Mouse (Mus musculus): ENCODE measurements at regions not wholly inside any gene's neighbourhood (a gene's known extent, or its start where the extent isn't known, plus 50 kb on each side); places are given as distances from the start of the nearest gene placed in this dataset.

GRCm38 (mm10) chr1:125307223-125307622, 128.3 kb downstream of the Actr3 start:
- DNase-seq (ENCODE audit: low read depth, low spot score), result no peak

- DNase-seq (ENCODE audit: low read depth, low spot score), result no peak
These were observed 136.9 kb downstream of the Actr3 start for GRCm38 (mm10) chr1:125298520-125299090.

- no peak for DNase-seq (ENCODE audit: low read depth, low spot score)
These were observed 139.9 kb downstream of the Actr3 start for GRCm38 (mm10) chr1:125295646-125296045.

DNA sequence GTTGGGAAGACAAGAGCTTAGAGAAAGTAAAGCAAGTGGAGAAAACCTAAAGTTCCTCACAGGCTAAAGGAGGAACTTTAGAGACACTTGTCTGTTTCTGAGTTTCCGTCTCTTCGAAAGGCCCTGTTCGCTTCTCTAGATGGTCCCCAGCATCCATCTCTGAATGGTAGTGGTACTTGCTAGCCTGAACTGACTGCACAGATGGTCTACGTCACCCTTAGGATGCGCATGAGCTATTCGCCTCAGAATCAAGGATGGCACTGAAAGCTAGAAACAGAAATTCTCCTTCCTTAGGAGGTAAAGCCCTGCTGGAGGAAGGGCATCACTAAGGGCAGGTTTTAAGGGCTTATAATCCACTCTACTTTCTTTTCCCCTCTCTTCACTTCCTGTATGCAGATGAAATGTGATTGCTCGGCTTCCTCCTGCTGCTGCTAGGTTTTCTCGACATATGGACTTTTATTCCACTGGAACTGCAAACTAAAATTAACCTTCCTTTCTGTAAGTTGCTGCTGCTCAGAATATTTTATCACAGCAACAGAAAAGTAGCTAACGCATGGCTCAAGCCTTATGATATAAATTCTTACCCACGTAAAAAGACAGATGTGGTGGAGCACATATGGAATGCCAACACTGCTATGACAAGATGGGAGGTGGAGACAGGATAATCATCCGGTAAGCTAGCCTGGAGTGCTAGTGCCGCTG, 145.1 kb downstream of the Actr3 start:
- DNase-seq (ENCODE audit: low read depth, low spot score), result no peak

GRCm38 (mm10) chr1:125286347-125286746, 149.2 kb downstream of the Actr3 start:
- DNase-seq (ENCODE audit: low read depth, low spot score), result no peak

GRCm38 (mm10) chr1:125284693-125285092, 150.8 kb downstream of the Actr3 start:
- DNase-seq (ENCODE audit: low read depth, low spot score), result no peak

DNA sequence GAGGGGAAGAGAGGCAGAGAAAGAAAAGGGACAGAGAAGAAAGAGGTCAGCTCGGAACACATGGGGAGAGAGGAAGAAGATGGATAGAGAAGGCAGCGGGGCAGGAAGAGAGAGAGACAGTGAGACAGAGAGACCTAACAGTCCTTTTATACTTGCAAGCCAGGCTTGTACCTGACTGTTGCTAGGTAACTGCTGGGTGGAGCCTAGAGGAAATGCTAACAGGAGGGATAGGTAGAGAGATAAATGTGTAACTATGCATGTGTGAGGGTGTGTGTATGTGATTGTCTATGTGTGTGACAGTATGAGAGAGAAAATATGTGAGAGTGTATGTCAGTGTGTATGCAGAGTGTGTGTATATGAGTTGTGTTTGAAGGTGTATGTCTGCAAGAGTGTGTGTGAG, 161.8 kb downstream of the Actr3 start:
- no peak for DNase-seq (ENCODE audit: low read depth, low spot score)

GRCm38 (mm10) chr1:125263684-125264083, 171.8 kb downstream of the Actr3 start:
- no peak for DNase-seq (ENCODE audit: low read depth, low spot score)

GRCm38 (mm10) chr1:125263068-125263467, 172.5 kb downstream of the Actr3 start:
- no peak for DNase-seq (ENCODE audit: low read depth, low spot score)

GRCm38 (mm10) chr1:125242345-125242744, 193.2 kb downstream of the Actr3 start:
- no peak for DNase-seq (ENCODE audit: low read depth, low spot score)

- DNase-seq (ENCODE audit: low read depth, low spot score), result no peak
These were observed 193.8 kb downstream of the Actr3 start for GRCm38 (mm10) chr1:125241717-125242116.

- no peak for DNase-seq (ENCODE audit: low read depth, low spot score)
These were observed 197.9 kb downstream of the Actr3 start for GRCm38 (mm10) chr1:125237595-125237988.

DNA sequence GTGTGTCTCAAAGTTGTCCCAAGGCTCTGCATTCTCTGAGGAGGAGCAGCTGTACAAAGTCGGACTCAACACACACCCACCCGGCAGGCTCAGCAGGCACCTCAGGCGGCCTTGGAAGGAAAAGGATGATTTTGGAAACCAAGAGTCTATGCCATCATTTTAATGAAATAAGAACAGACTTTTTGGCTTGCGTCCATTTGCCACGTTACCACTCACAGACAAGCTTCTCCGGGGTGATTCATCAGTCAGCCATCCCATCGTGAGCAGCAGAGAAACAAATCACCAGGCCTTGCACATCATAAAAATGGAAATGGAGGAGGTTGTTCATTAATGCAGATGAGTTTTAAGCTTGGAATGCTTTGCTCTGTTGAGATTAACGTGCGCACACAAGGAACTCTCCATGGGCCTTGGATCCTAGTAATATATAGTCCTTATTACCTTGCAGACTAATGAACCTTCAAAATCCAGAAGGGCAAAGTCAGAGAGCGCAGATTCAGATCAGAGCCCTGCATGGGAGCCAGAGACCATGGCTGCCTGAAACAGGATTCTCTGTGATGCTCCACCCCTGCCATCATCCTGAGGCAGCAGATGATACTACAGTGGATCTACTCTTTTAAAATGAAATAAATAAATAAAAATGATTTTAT, 198.5 kb downstream of the Actr3 start:
- DNase-seq (ENCODE audit: low read depth, low spot score), result no peak

DNA sequence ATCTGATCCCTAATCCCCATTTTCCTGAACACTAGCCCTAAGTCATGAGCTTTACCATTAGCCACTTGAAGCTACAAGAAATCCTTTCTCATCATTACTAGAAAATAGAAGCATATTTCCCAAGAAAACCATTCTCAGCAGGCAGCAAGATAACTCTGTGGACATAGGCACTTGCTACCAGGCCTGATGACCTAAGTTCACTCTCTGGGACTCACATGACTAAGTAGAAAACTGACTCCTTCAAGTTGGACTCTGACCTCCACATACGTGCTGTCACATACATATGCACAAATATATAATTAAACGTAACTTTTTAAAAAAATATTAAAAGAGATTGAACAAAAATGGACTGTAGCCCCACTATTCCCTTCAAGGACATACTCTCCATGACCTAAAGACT, 200.8 kb downstream of the Actr3 start:
- DNase-seq (ENCODE audit: low read depth, low spot score), result no peak

DNA sequence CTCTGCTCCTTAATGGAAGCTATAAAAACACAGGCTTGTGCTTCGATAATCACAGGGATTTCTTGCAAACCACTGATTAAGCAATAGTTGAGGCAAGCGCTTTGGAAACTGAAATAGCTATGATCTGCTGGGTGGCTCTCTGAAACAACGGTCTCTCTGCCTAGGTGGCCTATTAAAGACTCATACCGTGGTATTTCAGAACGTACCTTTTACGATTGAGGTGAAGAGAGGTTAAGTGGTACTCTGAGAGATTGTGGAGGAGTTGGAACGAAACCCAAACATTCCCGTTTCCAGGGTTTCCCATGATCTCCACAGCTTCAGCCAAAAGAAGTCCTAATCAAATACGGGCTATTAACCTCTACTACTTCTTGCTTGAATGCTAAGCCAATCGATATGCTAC, 212.2 kb downstream of the Actr3 start:
- DNase-seq (ENCODE audit: low read depth, low spot score), result no peak

GRCm38 (mm10) chr1:125216192-125216591, 219.3 kb downstream of the Actr3 start:
- DNase-seq (ENCODE audit: low read depth, low spot score), result no peak

DNA sequence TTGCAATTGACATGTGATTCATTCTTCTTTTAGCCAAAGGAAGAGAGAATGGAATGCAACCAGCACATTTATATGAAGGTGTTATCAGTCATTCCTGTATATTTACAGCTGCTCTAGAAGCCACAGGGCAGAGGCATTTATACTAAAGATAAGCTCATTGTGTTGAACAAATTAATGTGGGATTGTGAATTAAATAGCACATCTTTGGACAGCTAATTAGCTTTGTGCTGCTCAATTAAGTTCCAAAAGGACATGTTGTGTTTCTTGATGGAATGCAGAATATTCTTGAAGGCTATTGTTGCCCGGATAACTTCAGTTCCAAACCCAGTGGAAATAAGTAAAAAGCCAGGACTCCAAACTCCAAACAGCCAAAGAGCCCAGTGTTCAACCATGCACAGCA, 248.4 kb downstream of the Actr3 start:
- no peak for DNase-seq (ENCODE audit: low read depth, low spot score)

DNA sequence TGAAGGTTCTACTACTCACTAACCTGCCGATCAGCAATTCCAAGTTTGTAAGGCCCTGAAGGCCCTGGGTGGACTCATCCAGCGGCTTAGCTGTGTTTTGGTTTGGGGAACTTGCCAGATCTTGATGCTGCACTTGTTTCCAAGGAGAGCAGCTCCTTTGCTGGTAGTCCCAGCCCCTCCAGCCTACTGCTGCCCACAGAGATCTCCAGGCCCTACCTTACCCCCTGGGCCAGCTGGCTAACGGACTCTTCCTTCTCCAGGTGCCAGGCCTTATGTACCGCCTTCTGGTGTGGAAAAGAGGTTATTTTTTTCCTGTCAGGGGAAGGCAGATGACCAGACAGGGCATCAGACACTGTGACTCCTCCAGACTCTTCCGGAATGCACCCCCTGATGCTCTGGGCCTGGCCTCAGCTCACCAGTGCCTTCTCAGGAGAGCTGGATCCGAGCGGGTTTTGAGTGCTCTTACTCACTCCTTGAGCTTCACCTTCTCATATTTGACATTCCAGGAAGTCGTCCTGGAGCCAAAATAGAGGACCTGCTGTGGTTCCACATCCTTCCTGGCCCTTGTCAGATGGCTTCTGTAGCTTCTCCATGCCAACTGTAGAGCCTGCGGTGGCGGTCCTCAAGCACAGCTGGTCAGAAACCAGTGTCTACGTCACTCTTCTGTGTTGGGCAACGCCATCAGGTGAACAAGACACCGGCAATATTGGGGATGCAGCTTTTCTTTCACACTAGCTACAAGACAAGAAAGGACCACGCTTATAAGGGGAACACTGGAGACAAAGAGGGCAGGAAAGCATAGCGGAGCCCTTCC, 259.2 kb downstream of the Actr3 start:
- no peak for DNase-seq (ENCODE audit: low read depth, low spot score)

DNA sequence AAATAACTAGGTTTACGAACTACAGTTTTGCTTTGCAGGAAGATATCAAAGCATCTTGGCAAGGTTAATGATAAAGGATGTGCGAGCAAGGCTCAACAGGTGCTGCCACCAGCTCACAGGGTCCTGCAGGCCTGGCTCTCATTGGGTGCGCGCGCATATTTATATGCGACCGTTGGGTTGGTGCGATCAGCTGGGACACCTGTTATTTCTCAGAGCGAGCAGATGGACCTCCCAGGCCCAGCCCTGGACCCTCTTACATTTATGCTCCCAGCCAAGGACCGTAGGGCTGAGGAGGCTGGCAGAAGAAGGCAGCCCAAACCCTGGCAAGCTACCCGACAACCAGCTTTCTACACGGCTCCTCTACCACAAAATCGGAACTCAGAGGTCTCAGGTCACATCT, 260.8 kb downstream of the Actr3 start:
- DNase-seq (ENCODE audit: low read depth, low spot score), result no peak

- DNase-seq (ENCODE audit: low read depth, low spot score), result no peak
These were observed 263.1 kb downstream of the Actr3 start for GRCm38 (mm10) chr1:125172474-125172873.

DNA sequence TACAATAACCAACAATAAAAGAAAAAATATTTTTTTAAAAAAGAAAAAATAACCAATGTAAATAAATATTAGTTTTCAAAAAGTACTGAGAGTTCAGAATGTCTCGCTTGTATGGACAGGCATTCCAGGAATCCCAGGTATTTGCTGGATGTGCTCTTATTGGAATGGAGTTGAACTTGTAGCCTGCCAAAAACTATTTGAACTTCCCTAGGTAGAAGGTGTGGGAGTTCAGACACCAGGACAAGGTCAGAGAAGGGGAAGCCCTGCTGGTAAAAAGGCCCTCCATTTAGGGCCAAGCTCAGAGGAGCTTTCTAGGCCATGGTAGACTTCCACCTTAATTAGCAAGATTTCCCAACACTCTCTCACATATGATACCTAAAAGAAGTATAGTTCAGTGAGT, 270.3 kb downstream of the Actr3 start:
- no peak for DNase-seq (ENCODE audit: low read depth, low spot score)

- DNase-seq (ENCODE audit: low read depth, low spot score), result no peak
These were observed 277.0 kb downstream of the Actr3 start for GRCm38 (mm10) chr1:125158481-125158880.

All from WW6 (cell line).